ENCODE assay signal across 17 mouse cellular contexts in genomic region chr9:67930629-67931028, GRCm38 (mm10).
DNase-seq lines count a peak whose midpoint lies in the region; ATAC-seq and TF ChIP-seq lines count a peak whose summit lies in the region.
"Had no signal": no experiment of that assay in that cellular context is flagged by ENCODE, and none has a peak within 500 bp of the region (broad histone marks: within the 10 kb centered on the region; RNA-seq: fewer than 3 reads in every experiment).

No protein-coding gene starts in this region.

- no peak overlapping the region for H3K9ac ChIP-seq in kidney, embryonic 16.5 days (replicated peaks; ENCODE audit: low read length)
- H3K9ac ChIP-seq in intestine, postnatal 0 days (ENCODE audit: low read depth, low read length), result no peak overlapping the region
- no peak overlapping the region for H3K9ac ChIP-seq in liver, embryonic 12.5 days
- H3K9ac ChIP-seq: hindbrain, embryonic 15.5 days; kidney, embryonic 15.5 days; neural tube, embryonic 12.5 days had no signal

- no peak for ATAC-seq in kidney, embryonic 16.5 days (ENCODE audit: low FRiP score, low TSS enrichment)
- 0 out of 2 replicates have a peak, but pooled peaks have one; percentile 51 for ATAC-seq in intestine, postnatal 0 days
- no peak for ATAC-seq in inflammation-experienced regulatory T-cells, adult 6 months
- no peak for ATAC-seq in liver, embryonic 12.5 days
- ATAC-seq: midbrain, embryonic 16.5 days had no signal

- peak; percentile 35 to 43 for DNase-seq in kidney, postnatal 4 days
- DNase-seq in WW6 (ENCODE audit: low read depth, low spot score), result peak; percentile 1
- peak; percentile 65 for DNase-seq in lung, postnatal 36 days
- DNase-seq in right cerebral cortex, adult 2 months (ENCODE audit: low spot score in 2 of 2), result no peak
- DNase-seq: adrenal gland, adult 8-10 months; cerebellum, adult 8-10 months; gastrocnemius, postnatal 10 days; heart, postnatal 10 days; thymus, postnatal 14 days had no signal

- 70% methylated on average over 7 of the region's 7 CpGs for WGBS in kidney, embryonic 16.5 days
- 47% methylated on average over 7 of the region's 7 CpGs for WGBS in intestine, postnatal 0 days
- 83% methylated on average over 7 of the region's 7 CpGs for WGBS in liver, embryonic 12.5 days (ENCODE audit: insufficient replicate concordance)

- no peak overlapping the region for H3K27ac ChIP-seq in kidney, embryonic 16.5 days (ENCODE audit: low read length)
- no peak overlapping the region for H3K27ac ChIP-seq in intestine, postnatal 0 days (ENCODE audit: low read depth, low read length)
- H3K27ac ChIP-seq in liver, embryonic 12.5 days, result no peak overlapping the region
- H3K27ac ChIP-seq: hindbrain, embryonic 15.5 days; kidney, embryonic 15.5 days; neural tube, embryonic 12.5 days had no signal

- H3K36me3 ChIP-seq in kidney, embryonic 16.5 days (ENCODE audit: insufficient read depth, low read length), result peaks cover 15% of the 10 kb centered on the region
- peaks cover 53% of the 10 kb centered on the region for H3K36me3 ChIP-seq in intestine, postnatal 0 days (ENCODE audit: control insufficient read depth, insufficient read depth)
- peaks cover 90% of the 10 kb centered on the region for H3K36me3 ChIP-seq in liver, embryonic 12.5 days

- no peaks in the 10 kb centered on the region for H3K4me1 ChIP-seq in kidney, embryonic 16.5 days (ENCODE audit: insufficient read depth, low read length)
- H3K4me1 ChIP-seq in intestine, postnatal 0 days (replicated peaks; ENCODE audit: control insufficient read depth, insufficient read depth, low read length), result no peaks in the 10 kb centered on the region
- H3K4me1 ChIP-seq in liver, embryonic 12.5 days, result no peaks in the 10 kb centered on the region
- H3K4me1 ChIP-seq: hindbrain, embryonic 15.5 days; kidney, embryonic 15.5 days; neural tube, embryonic 12.5 days had no signal

- no peaks in the 10 kb centered on the region for H3K9me3 ChIP-seq in kidney, embryonic 16.5 days (ENCODE audit: low read length)
- no peaks in the 10 kb centered on the region for H3K9me3 ChIP-seq in intestine, postnatal 0 days (ENCODE audit: control insufficient read depth)
- H3K9me3 ChIP-seq in liver, embryonic 12.5 days (replicated peaks), result no peaks in the 10 kb centered on the region
- H3K9me3 ChIP-seq: hindbrain, embryonic 15.5 days; kidney, embryonic 15.5 days; neural tube, embryonic 12.5 days had no signal

- no peak overlapping the region for H3K4me2 ChIP-seq in kidney, embryonic 16.5 days (replicated peaks; ENCODE audit: low read depth, low read length)
- H3K4me2 ChIP-seq in intestine, postnatal 0 days (replicated peaks; ENCODE audit: low read depth), result no peak overlapping the region
- no peak overlapping the region for H3K4me2 ChIP-seq in liver, embryonic 12.5 days
- H3K4me2 ChIP-seq: hindbrain, embryonic 15.5 days; kidney, embryonic 15.5 days; neural tube, embryonic 12.5 days had no signal

- no peaks in the 10 kb centered on the region for H3K27me3 ChIP-seq in kidney, embryonic 16.5 days (ENCODE audit: insufficient read depth, low read length)
- no peaks in the 10 kb centered on the region for H3K27me3 ChIP-seq in intestine, postnatal 0 days (replicated peaks; ENCODE audit: control insufficient read depth, insufficient read depth, low read length)
- H3K27me3 ChIP-seq in liver, embryonic 12.5 days (replicated peaks), result no peaks in the 10 kb centered on the region
- H3K27me3 ChIP-seq: hindbrain, embryonic 15.5 days; kidney, embryonic 15.5 days; neural tube, embryonic 12.5 days had no signal

- no peak overlapping the region for H3K4me3 ChIP-seq in kidney, embryonic 16.5 days (ENCODE audit: low read length)
- no peak overlapping the region for H3K4me3 ChIP-seq in intestine, postnatal 0 days (ENCODE audit: low read depth, low read length)
- H3K4me3 ChIP-seq in liver, embryonic 12.5 days, result no peak overlapping the region
- H3K4me3 ChIP-seq: hindbrain, embryonic 15.5 days; kidney, embryonic 15.5 days; neural tube, embryonic 12.5 days had no signal

- no peak for TF ChIP-seq CTCF in intestine, postnatal 0 days (IDR thresholded peaks at IDR 0.05; ENCODE audit: low read depth)

Comparison
In these comparisons a context has a peak if more than half of its experiments do, and no peak if none do; other contexts are left out.
1. DNase-seq: peak in kidney, postnatal 4 days (2 of 2), WW6 (single experiment) and lung, postnatal 36 days (single experiment); none in right cerebral cortex, adult 2 months (0 of 2).